Mouse (Mus musculus) right cerebral cortex, postnatal 14 days (tissue): ENCODE data around the gene S1pr1.

Source experiments
- DNase-seq: peaks from one replicate; pipeline ENCODE4 v3.0.0; 2022

The S1pr1 gene

GRCm38 (mm10) chr3:115711924-115712807, 2.7 kb downstream of the S1pr1 start:
- no peak for DNase-seq

GRCm38 (mm10) chr3:115711393-115711792, 3.5 kb downstream of the S1pr1 start:
- no peak for DNase-seq

DNA sequence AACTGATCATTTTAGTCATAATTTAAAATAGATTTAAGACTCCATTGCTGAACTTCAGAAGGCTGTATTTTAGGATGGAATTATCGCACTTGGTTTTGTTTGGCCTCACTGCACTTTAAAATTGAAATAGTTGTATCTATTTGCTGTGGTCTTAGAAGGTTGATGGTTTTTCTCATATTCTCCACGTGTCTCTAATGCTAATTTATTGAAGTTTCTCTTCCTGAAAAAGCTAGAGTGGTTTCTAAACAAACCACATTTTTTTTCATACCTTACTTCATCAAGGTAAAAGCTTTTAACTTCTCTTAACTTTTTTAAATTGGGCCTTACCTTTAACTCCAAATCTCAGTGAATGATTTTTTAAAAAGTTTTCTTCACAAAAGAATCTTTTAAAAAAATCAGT, 4.8 kb downstream of the S1pr1 start:
- no peak for DNase-seq

DNA sequence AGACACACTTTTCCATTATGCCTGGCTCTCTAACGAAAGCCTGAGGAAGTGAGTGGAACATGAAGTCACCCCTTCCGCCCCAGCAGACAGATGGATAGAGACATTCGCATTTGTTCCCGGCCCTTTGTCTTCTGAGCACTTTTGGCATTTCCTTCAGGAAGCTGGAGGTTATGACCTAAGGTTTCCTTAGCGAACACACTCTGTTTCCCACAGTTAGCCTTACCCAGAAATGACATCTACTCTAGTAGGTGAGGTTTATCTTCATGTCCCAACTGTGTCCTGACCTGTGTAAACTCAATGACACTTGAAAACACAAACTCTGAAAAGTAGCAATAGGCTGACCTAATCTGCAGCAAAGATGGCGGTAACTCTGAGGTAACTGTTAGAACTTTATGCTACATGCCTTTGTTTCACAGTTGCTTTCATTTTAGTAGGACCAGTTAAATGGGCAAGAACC, 5.7 kb downstream of the S1pr1 start:
- DNase-seq: no peak

DNA sequence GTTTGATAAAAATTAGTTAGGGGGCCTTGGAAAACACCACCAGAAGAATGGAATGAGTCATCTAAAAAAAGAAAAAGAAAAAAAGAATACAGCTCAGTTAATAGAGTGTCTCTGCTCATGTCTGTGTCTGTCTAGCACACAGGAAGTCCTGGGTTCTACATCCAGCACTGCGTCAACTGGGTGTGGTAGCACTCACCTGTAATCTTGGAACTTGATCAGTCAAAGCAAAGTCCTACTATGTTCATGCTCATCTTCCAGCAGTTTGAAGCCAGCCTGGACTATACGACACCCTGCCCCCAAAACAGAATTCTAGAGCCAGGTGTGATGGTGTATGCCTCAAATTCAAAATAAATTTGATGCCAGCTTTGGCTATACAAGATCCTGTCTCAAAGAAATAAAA, 8.1 kb downstream of the S1pr1 start:
- no peak for DNase-seq

- DNase-seq: no peak
Measured at GRCm38 (mm10) chr3:115704254-115704908, 10.5 kb downstream of the S1pr1 start.

GRCm38 (mm10) chr3:115703720-115704119, 11.2 kb downstream of the S1pr1 start:
- no peak for DNase-seq

DNA sequence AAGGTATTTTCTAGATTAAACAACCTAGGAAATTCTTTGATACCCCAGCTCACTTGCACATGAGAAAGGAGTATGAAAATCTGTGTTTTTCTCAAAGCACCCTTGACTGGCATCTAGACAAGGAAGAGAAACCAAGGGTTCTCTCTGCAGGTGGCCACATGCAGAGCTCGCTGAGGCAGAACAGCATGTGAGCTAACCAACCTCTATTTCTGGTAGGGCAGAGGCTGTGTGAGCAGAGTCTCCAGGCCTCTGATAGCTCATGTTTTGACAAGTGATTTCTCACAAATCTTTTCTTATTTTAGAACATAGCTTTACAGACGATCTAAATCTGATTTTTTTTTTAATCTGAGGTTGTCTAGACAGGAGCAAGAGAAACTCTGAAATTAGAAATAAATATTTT, 12.8 kb downstream of the S1pr1 start:
- no peak for DNase-seq

GRCm38 (mm10) chr3:115695194-115695891, 19.5 kb downstream of the S1pr1 start:
- DNase-seq: no peak

- DNase-seq: no peak
Measured at GRCm38 (mm10) chr3:115694168-115694567, 20.7 kb downstream of the S1pr1 start.

DNA sequence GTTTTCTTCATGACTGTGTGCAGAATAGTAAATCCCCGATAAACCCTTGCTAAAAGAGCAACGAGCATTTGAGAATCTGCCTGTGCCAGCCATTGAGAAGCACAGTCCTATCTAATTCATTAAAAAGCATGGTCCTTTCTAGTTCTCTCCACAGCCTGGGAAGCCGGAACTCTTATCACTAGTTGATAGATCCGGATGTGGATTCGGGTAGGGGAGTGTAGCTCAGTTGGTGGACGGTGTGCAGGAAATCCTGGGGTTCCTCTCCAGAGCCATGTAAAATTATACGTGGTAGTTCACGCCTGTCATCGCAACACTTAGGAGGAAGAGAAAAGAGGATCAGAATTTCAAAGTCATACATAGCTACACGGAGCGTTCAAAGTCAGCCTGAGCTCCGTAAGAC, 21.5 kb downstream of the S1pr1 start:
- DNase-seq: no peak

DNA sequence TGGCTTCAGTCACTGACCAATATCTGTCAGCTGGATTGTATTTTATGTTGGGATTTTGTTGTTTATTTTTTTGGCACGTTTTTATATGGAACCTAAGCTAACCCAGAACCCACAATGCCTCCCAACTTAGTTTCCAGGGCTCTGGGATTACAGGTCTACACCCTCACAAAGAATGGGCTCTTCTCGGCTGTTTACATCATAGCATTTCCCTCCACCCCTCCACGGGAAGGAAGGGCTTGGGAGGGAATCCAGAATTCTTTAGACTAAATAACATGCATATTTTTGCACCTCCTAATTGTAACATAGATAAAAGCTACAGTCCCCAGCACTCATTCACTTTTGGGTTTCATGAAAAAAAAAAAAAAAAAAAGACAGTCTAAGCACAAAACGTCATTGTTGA, 22.0 kb downstream of the S1pr1 start:
- no peak for DNase-seq

- no peak for DNase-seq
Measured at GRCm38 (mm10) chr3:115692384-115692783, 22.5 kb downstream of the S1pr1 start.

DNA sequence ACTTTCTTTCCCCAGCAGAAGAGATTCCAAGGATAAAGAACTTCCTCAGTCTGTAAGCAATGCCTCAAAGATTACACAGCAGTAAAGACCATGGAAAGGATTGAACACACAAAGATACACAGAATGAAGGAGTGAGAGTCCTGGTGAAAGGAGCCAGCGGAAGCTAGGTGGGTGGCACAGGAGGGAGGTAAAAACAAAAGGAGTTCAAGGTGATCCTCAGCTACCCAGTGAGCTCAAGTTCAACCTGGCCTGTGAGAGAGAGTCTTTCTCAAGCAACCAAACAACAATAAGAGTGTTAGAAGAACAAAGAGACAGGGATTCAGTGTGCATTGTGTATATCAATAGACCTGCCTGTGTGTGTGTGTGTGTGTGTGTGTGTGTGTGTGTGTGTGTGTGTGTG, 25.0 kb downstream of the S1pr1 start:
- no peak for DNase-seq

GRCm38 (mm10) chr3:115689352-115689751, 25.5 kb downstream of the S1pr1 start:
- DNase-seq: no peak

DNA sequence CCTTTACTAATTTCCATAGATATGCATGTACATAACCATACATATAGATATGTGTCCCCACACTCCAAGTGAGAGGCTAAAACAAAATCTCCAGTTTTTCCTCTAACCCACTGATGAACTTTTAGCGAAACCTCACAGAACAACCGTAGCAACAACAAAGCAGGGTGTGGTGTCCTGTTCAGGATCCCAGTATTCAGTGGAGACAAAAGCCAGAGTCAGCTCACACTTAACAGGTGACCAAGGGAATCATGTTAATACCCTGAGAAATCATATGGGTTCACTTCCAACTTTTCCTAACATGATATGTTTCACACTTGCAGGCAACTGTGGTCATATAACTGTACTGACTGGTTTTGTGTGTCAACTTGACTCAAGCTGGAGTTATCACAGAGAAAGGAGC, 27.1 kb downstream of the S1pr1 start:
- no peak for DNase-seq

GRCm38 (mm10) chr3:115682328-115683088, 32.4 kb downstream of the S1pr1 start:
- DNase-seq: no peak

DNA sequence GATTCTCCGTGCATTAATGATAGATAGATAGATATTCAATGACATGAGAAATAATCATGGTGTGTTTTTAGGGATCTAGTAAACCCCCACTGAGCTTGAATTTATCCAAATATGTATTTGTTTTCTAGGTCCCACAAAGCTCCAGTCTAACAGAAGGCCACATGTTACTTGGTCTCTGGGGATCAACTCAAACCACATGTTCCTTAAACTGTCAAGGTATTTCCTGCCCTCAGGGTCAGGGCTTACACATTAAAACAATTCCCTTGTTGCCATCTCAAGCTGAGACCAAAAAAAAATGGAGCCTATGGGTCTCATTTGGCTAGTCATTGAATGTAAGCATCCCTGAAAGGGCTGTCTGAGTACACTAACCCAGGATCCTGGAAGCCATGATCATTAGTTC, 33.7 kb downstream of the S1pr1 start:
- no peak for DNase-seq

DNA sequence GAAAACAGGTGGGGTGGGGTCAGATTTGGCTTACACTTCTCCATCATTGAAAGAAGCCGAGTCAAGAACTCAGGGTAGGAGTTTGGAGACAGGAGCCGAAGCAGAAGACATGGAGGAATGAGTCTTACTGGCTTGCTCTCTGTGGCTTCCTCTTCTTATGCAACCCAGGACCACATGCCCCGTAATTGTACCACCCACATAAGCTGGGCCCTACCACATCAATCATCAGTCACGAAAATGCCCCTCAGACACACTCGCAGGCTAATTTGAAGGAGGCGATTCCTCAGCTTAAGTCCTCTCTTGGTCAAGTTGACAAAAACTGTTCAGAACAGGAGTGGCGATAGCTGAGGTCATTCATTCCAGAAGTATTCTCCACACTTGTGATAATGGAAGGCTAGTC, 35.9 kb downstream of the S1pr1 start:
- DNase-seq: no peak

DNA sequence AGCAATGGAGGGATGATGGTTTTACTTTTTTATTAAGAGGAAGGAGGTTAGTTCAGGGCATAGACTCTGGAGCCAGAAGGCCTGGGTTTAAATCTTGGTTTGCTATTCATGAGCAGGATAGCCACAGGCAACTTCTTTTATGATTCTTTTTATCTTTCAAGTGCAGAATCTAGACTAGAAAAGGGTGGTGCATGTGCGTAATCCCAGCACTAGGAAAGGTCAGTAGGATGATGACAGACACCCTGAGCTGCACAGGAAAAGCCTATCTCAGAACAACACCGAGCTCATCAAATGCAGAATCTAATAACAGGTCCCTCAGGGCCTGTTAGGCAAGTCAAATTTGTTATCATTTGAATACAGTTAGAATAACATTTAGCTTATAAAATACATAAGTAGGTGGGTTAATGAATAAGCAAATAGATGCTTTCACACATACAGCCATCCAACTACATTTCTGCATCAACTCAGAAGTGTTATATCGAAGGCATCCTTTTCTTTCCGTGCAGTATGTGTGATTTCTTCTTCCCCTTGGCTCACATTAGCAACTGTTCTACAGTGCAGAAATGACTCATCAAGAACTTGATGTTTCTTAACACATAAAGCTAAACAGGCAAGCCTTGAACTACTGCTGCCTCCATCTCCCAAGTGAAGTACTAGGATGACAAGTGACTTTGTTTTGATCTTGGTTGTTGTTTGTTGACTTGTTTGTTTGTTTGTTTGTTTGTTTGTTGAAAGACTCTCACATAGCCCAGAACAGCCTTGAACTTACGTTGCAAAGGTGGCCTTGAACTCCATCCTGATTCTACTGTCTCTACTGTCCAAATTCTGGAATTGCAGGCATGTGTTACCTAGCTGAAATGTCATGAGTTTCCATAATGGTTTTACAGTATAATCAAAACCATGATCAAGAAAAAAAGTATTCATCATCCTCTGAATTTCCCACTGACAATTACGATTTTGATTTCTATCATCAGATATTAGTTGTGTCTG, 39.0 kb downstream of the S1pr1 start:
- no peak for DNase-seq

GRCm38 (mm10) chr3:115674665-115675064, 40.2 kb downstream of the S1pr1 start:
- no peak for DNase-seq
